Mouse (Mus musculus) liver, adult (tissue): ENCODE data around the gene Golga5.
A peak's percentile ranks its signal among the peaks of the same experiment; 100 is the strongest.

ENCODE experiments used
- GATA4 ChIP-seq: IDR thresholded peaks from 2 replicates; pipeline ENCODE4 v1.6.1; 2014; ENCODE audit warnings: mild to moderate bottlenecking, low read length; ENCODE audit not compliant: insufficient replicate concordance

Golga5 gene

DNA sequence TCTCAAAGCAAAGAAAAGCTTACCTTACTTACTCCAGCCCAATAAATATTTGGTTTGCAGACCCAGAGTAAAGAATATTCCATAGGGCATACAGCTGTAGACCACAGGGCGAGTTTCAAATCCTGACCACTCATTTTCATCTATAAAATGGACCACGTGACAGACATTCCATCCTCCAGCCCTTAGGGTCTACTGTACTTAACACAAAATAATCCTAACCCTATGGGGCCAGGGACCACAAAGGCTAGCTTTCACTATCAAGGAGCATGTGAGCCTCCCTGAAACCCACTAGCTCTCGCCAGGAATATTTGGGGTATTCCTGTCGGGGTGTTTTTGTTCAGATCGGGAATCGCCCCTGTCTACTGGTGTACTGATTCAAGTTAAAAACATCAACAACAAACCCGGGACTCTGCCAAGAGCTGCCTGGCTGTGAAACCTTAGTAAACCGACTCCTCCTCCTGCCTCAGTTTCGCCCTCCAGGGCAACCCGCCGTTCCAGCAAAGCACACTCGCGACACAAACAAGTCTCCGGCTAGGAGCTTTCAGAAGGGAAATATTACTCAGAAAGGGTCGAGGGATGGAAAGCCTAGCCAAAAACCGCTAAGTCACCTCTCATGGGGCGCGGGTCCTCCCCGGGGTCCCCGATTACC is 29.8 kb upstream of the Golga5 start:
- no peak for TF ChIP-seq GATA4

DNA sequence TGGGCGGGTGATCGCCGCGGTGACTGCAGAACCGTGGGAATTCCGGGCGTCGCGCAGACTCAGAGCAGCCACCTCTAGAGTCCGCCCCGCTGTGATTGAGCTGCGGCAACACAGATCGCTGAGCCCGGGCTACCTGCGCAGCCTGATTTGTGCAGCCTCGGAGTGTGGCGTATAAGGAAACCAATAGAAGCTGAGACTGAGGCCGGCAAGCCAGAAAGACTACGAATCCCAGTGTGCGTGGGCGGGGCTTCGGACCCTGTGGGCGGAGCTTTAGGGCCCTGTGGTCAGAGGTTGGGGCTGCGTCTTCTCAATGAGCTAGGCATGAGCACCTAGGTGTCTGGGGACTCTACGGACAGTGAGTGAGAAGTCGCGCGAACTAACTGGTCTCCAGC is 29.3 kb upstream of the Golga5 start, which contains the start of gene Lgmn:
Gene Lgmn, minus strand, starts transcription at position 182 of the 392 bp plus-strand sequence.
- no peak; the same call in 1 of the 2 replicates for TF ChIP-seq GATA4

DNA sequence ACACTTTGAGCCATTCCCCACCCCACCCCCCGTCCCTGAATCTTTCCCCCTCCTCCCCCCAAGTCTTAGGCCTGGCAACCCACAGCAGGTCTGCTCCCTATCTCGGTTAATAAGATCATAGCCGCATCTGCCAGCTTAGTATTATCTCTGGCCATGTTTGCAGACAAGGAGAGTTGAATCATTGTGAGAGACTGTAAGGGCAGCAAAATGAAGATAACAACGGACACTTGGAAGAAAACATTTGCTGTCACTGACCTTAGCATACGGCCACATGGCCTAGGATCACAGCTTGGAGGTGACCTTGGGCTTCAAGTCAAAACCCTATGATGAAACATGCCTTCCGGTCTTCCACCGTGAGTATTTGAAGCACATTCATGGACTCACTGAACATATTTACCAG is 28.4 kb upstream of the Golga5 start:
- no peak for TF ChIP-seq GATA4

DNA sequence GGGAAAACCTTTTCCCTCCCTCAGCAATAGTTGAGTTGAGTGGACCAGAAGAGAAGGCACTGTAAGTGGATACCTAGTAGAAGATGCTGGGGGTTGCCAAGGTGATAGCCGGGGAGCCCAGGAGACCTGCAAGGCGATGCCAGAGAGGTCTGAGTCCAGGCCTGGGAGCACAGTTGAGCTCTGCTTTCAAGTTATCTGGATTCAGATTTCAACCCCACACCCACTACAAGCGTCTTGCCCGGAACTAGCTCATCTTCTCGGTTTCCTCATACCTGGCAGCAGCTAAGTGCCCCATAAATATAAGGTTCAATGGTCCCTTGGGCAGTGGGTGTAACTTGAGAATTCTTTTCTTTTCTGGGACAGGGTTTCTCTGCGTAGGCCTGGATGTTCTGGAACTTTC is 27.8 kb upstream of the Golga5 start:
- no peak for TF ChIP-seq GATA4

DNA sequence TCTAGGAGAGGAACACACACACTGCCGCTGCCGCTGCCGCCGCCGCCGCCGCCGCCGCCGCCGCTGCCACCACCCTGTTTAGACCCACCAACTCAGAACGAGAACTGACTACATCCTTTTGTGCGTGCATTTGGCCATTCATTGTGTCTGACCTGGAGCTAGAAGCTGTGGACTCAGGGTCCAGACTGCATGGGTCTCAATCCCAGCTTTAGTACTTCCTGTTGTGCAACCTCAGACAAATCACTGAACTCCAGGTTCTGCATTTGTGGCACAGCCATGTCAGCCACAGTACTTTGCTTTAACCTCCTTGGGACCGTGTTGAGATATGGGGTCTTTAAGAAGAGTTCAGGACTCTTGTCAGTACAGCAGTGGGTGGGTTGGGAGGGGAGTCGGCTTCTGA is 26.3 kb upstream of the Golga5 start:
- TF ChIP-seq GATA4 = no peak

DNA sequence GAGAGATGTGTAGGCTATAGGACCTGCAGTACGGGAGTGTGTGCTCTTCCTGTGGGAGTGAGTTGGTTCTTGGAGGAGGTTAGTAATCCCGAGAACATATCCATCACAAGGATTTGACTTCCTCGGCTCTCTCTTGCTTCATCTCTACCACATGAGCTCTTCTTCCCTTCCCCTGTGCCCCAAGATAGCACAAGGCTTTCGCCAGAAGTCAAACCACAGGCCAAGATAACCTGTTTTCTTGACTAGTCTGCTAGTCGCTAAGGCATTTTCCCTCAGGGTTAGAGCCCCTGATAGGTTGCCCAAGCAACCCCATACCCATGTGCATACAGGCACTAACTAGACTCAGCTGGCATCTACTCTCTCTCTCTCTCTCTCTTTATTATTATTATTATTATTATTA is 25.3 kb upstream of the Golga5 start:
- TF ChIP-seq GATA4 = no peak

DNA sequence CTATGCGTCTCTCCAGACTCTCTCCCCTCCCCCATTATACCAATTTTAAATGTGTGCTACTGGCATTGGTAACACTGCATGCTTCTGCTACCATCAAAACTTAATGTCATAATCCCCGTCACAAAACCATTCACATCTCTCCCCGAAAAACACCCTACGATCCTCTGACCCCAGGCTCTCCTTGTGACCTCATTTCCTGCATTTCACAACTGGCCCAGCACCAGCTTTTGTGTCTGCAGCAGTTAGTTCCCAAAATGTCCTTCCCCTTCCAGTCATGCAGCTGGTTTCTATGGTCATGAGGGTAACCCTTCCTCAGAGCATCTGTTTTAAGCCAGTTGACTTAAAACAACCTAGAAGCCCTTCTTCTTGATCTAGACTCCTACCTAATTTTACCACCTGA is 23.5 kb upstream of the Golga5 start:
- TF ChIP-seq GATA4 = no peak

DNA sequence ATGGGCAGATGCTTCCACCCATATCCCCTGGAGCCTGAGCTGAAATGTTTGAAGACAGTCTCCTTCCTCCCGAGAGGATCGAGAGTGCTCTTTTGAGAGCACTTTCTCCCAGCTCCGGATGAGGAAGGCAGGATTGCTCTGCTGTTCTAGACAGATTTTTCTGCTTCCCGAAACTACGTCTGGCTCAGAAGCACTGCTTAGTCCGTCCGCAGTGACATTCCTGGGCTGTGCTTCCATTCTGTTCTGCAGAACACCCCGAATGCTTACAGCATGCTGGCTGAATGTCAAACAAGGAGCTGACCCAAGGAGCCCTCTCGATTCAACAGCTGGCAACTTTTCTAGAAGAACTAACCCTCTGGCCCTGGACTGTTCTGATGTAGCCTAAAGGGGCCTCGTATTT is 18.5 kb upstream of the Golga5 start:
- no peak for TF ChIP-seq GATA4

DNA sequence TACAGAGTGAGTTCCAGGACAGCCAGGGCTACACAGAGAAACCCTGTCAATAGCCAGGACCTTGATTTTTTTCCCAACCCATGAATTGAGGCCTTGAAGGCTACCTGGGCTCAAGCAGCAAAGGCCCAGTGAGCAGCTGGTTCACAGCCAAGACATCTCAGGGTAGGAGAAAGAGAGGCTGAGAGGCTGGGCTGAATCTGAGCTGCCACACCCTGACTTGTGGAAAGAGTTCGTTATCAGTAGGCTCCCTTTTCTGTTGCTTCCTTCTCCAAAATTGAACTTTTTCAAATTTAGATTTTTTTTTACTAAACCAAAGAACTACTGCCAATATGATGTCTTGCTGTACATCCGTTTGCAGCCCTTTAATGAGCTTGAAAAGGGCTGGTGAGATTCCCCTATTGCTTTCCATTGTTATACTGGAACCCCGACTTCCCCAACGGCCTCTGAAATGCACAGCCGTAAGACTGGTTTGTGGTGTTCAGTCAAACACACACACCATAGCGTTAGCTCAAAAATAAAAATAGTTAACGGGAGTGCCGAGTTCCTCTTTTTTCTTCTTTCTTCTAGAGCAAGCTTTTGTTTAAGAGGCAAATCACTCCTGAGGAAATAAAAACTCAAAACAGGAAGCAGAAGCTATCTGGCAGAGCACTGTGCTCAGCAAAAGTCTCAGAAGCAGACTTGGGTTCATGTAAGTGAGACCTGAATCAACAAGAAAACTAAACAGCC is 17.6 kb upstream of the Golga5 start:
- TF ChIP-seq GATA4 = peak; percentile 69; the same call in 1 of the 2 replicates

DNA sequence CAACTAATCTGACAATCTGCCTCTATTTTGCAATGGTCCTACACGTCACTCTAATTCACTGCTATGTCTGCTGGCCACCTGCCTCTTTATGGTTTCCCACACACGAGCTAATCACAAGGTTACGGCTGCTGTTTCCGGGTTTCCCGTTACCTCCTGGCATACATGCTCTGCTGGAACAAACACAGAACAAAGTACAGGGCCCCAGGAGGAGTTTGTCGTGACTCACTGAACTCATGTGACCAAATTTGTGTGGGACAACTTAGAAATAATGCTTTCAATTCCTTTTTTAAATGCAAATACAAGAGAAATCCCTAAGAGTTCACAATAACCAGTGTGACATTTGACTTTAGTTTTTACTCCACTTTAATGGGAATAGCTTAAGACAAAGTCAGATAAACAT is 15.4 kb upstream of the Golga5 start:
- TF ChIP-seq GATA4 = peak; percentile 45; the same call in 1 of the 2 replicates

DNA sequence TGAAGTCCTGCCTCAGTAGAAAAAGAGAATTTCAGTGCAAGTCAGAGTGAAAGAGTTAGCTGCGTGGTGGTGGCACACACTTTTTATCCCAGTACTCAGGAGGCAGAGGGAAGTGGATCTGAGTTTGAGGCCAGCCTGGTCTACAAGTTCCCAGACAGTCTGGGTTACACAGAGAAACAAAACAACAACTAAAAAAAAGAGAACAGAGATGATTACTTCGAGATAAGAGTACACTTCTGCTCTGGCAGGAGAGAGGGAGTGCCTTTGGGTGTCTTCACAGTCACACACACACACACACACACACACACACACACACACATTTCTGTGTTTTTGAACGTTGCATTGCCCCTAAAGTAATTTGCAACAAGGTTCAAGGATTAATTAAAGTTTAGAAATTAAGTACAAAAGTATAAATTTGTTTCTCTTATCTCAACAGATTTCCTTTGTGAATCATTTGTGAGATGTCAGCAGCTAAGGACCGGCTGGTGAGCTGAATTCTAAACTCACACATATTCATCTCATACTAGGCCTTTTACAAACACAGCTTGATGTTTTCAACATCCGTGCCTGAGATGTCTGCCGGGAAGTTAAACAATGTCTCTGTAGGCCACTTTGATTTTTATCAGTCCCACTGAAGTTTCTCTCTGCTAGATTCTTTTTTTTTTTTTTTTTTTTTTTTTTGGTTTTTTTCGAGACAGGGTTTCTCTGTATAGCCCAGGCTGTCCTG is 12.3 kb upstream of the Golga5 start:
- no peak for TF ChIP-seq GATA4

DNA sequence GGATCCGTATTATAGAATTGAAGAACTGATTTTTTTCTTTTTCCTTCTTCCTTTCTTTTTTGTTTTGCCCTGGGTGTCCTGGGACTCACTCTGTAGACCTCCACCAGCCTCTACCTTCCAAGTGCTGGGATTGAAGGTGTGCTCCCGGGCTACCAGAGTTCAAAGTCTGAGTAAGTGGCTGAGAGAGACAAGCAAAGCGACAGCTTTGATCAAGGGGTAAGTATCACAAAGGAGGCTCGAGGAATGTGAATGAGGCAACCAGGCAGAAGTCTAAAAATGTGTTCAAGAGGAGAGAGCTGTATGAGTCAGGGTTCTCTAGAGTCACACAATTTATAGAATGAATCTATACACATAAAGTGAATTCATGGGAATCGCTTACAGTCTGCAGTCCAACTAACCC is 8.9 kb upstream of the Golga5 start:
- no peak for TF ChIP-seq GATA4

DNA sequence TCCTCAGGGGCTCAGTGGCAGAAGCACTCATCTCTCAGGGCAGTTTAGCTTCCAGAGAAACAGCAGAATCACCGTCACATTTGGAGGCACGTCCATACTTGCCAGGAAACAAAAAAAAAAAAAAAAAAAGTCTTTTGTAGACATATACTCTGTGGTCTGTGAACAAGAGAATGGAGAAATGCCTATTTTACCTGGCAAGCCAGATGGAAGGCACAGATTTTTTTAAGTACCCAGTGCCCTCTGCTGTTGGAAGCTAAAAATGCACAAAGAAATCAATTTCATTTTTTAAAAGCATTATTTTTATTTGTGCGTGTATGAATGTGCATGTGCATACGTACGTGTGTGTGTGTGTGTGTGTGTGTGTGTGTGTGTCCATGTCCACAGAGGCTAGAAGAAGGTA is 7.8 kb upstream of the Golga5 start:
- TF ChIP-seq GATA4 = no peak

DNA sequence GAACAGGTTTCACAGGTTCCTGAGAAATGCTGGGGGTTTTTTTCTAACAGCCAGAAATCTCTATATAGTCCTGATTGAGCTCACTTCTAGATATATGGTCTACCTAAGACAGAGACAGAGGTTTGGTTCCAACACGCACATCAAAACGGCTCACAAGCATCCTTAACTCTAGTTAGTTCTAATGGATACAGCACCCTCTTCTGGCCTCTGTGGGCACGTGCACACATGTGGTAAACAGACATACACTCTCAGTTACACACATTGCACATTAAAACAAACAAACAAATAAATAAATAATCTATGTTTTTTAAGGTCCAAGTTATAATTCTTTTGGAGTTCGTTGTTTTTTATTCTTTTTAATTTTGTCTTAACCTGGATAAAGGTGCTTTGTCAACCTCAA is 4.3 kb upstream of the Golga5 start:
- TF ChIP-seq GATA4 = no peak

DNA sequence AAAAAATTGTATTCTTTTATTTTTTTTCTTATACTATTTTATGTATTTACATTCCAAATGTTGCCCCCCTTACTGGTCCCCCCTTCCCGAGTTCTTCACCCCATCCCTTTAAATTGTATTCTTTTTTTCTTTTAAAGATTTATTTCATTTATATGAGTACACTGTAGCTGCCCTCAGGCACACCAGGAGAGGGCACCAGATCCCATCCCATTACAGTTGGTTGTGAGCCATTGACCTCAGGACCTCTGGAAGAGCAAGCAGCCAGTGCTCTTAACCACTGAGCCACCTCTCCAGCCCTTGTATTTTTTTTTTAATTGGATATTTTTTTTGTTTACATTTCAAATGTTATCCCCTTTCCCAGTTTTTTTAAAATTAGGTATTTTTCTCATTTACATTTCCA is 799 bp upstream of the Golga5 start:
- TF ChIP-seq GATA4 = no peak

DNA sequence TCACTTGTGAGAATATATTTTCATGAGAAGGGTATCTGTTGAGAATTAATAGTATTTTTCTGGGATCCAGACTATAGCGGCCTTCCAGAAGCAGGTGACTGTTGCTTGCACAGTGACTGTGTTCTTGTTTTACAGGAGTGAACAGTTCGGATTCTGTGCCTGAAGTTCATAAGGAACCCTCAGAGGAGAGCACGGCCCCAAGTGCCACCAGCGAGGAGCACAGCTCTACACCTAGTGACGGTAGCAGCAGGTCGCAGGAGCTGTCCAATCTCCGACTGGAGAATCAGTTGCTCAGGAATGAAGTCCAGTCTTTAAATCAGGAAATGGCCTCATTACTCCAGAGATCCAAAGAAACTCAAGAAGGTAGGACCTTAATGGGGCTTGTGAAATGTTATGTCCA is 5.5 kb downstream of the Golga5 start:
- no peak for TF ChIP-seq GATA4
